In the genomic region with DNA sequence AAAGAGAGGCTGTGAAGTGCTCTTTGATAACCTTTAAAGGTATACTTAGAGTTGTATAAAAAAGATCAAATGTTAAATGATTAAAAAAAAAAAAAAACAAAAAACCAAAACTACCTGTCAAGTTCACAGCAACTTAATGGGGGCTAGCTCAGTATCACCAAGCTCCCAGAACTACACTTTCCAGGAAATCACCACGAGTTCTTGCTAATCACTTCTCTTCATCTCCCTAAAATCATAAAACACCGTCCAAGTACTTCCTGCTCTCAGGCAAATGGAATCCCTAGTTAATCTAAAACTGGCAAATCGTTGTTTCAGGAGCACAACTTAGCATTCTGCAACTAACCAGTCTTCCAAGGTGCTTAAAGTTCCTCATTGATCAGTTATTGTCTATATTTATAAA, we compare ENCODE assay signal across 15 mouse cellular contexts.
"Had no signal": no experiment of that assay in that cellular context is flagged by ENCODE, and none has a peak within 500 bp of the region (broad histone marks: within the 10 kb centered on the region; RNA-seq: fewer than 3 reads in every experiment).

No protein-coding gene starts in this region.

- H3K9ac ChIP-seq: limb, embryonic 13.5 days; liver, embryonic 15.5 days; lung, embryonic 14.5 days; midbrain, embryonic 12.5 days; neural tube, embryonic 13.5 days had no signal

- H3K4me2 ChIP-seq: limb, embryonic 13.5 days; liver, embryonic 15.5 days; lung, embryonic 14.5 days; midbrain, embryonic 12.5 days; neural tube, embryonic 13.5 days had no signal

- DNase-seq: kidney, adult 9 months; kidney, postnatal 4 days; left cerebral cortex, postnatal 4 days; lung, embryonic 14.5 days; lung, postnatal 14 days; retina, postnatal 1 day; thymus, postnatal 14 days had no signal

- ATAC-seq: intestine, embryonic 16.5 days; midbrain, embryonic 16.5 days had no signal

- H3K4me3 ChIP-seq: layer of hippocampus, adult 2 months; limb, embryonic 13.5 days; liver, embryonic 15.5 days; midbrain, embryonic 12.5 days; neural tube, embryonic 13.5 days had no signal

- H3K9me3 ChIP-seq: limb, embryonic 13.5 days; liver, embryonic 15.5 days; midbrain, embryonic 12.5 days; neural tube, embryonic 13.5 days had no signal

- H3K27ac ChIP-seq: kidney, postnatal 0 days; layer of hippocampus, adult 2 months; limb, embryonic 13.5 days; liver, embryonic 15.5 days; midbrain, embryonic 12.5 days; neural tube, embryonic 13.5 days had no signal

- H3K36me3 ChIP-seq: liver, embryonic 15.5 days; midbrain, embryonic 12.5 days had no signal

- H3K27me3 ChIP-seq: limb, embryonic 13.5 days; liver, embryonic 15.5 days; midbrain, embryonic 12.5 days; neural tube, embryonic 13.5 days had no signal
